Mouse (Mus musculus) frontal cortex, postnatal 36 days (tissue): ENCODE measurements around the gene Ripply3.
"Not testable (repeated sequence)": the region's sequence is repeated elsewhere in the genome, so short reads cannot be mapped to it uniquely, and the experiment has no call there.

ENCODE experiments used
- DNase-seq, 2 experiments: peaks; one replicate each; pipeline ENCODE4 v3.0.0; 2022; ENCODE audit warnings: low spot score in 2 of 2

The Ripply3 gene

DNA sequence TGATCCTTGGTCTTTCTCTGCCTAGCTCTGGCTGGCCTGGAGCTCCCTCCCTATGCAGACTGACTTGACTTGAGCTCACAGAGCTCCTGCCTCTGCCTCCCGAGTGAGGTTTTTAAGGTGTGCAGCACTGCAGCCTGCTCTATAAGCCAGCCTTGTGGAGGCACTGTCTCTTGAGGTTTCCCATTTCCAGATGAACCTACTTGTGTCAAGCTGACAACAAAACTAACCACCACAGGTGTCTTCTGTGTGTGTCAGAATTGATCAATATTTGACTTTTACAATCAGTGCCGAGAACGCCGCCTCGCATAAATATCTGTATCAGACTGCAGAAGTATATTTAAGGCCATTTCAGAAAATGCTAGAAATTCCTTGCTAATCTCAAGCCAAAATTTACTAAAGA is 13.6 kb upstream of the Ripply3 start:
- DNase-seq = no peak

DNA sequence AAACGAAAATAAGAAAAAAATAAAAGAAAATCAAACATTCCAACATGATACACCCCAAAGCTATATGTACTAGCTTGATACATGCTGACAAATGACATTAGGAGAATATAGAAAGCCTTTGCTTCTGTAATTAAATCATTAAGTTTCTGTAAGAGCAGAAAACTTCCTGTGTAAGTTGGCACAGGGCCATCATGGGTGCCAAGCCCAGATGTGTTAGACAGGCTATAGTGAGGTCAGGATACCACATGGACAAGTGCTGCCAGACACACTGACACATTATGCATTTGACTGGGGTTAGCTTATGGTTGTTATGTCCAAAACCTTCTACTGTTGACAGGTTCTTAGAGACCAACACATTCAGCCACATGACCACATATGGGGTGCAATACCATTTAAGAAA is 13.0 kb upstream of the Ripply3 start:
- no peak for DNase-seq

DNA sequence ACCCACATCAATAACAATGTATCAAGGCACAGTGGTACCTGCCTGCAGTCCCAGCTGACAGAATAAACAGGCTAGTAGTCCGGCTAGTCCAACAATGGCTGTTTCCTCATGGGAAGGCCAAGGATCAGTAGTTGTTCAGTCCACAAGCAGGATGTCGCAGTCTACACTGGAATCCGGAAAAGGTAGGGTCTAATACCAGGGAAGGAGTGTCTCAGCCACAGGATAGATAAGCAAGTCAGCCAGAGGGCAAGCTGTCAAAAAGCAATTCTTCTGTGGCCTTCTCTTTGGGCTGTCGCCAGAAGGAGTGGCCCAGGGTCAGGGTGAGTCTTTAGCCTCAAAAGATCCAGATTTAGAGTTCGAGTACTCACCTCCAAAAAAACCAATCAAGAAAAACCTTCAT is 10.5 kb upstream of the Ripply3 start:
- no peak for DNase-seq

DNA sequence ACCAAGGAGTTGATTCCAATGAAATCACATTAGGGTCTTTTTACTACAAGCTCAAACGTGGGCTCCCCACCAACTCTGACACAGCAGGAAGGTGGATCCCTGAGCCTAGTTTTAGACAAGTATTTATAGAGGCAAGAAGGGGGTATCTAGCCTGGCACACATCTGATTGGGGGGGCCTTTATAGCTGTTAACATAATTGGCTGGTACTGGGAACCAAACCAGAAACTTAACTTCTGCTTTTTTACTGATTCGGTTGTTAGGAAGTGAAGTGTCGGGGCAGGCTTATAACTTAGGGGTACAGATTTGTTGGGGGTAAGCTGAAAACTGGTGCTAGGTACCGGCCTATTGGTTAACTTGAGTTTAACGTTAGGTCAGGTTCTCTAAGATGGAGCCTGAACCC is 8.0 kb upstream of the Ripply3 start:
- DNase-seq = no peak

DNA sequence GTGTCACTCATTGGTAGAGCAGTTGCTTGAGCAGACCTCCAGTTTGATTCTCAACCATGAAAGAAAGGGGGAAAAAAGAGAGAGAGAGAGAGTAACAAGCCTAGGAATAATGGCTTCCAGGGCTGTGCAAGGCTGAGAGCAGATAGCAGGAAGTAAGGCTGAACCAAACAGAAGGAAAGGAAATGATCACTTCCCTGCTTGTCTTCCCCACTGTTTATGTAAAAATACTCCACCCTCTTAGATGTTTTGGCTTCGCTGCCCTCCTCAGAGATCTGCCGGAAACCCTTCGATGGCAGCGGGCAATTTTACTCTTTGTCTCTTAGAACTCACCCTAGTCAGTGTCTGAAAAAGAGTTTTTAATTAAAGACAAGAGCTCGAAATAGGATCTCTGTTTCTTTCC is 4.5 kb upstream of the Ripply3 start:
- no peak for DNase-seq

DNA sequence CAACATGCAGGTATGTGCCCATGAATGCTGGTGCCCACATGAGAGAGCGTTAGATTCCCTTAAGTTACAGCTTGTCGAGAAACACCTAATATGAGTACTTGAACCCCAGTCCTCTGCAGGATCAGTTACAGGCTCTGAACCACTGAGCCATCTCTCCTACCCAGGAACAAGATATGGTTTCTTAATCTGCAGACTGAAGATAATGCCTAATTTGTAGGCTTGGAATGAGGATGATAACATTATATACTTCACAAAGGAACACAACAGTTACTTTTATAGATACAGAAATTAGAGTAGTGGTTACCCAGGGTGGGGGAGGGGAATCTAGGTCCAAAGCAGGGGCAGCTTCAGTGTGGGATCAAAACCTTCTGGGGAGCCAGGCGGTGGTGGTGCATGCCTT is 2.2 kb upstream of the Ripply3 start:
- no peak for DNase-seq

DNA sequence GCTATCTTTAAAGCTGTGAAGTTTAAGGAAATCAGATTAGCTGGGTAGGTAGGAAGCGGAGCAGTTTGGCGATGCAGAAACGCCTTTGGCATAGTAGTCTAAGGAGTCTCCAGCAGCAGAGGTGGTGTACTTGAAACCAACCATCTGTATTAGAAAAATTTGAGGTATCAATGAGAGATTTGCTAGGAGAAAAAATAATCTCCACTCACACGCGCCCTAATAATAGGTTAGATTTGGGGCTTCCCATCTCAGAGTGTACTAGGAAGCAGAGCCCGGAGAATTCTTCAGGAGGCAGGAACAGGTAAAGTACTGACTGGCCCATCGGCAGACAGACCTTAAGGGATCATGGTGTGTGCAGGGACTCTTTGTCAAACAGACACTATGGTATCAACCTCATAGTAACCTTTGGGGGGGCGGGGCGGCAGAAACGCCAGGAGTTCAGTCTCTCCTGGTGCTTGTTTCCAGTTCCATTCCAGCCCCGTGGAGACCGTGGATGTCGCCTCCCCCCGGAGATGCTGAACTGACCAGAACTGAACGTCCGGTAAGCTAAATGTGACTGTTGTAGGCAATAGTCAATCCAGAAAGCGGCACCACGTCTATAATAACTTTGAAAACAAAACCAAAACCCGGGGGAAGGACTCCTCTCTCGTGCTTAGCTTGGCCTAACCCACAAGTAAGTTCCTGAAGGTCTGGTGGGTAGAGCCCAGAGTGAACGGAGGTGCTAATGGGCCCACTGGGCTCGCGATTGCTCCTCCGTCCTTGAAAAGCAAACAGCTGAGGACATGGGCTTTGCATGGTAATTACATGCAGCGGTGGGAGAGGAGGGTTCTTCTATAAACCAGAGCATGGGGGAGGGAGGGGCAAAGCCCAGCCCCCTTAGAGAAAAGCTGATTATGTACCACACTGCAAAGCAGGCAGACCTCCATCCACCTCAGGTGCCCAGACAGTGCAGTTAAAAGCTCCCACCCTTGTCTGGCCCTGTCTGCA is 954 bp downstream of the Ripply3 start:
- DNase-seq = no peak

DNA sequence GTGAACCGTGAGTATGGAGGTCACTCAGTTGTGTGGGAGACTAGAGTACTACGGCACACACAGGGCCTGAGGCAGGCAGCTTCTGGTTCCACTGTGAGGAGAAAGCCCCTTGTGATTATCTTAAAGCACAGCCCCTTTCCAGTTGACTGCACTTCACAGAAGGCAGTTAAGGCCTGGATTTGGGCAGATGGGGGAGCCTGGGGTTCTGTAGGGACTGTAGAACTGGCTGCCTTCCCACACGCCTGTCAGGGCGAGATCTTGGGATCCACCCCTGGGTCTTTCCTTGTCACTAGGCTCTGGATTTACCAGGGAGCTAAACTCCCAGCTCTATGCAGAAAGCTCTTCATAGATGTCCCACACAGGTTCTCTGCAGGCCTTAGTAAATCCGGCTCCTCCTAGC is 2.2 kb downstream of the Ripply3 start:
- no peak for DNase-seq

DNA sequence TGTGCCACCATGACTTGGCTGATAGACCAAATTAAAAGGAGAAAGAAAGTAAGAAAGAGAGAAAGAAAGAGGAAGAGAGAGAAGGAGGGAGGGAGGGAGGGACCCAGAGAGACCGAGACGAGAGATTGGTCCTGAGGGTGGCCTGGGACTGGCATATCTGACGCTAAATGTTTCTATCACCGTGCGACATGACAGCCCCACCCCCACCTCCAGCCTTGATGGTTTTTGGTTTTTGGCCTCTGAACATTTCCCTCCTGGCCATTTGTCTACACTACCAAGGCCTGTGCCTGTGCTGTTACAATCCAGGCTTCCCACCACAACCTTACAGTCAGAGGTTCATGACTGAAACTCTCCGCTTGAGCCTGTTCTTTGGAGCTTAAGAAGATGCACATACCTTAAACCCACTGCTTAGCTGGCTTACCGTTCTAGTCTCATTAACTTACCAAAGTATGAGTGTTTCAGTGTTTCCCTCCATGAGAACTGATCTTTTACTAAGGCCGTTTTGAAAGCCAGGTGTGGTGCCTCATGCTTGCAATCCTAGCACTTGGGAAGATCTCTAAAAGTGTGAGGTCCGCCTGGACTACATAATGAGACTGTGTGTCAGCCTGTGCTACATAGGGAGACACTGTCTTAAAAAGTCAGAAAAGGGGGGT is 3.1 kb downstream of the Ripply3 start:
- DNase-seq = no peak

DNA sequence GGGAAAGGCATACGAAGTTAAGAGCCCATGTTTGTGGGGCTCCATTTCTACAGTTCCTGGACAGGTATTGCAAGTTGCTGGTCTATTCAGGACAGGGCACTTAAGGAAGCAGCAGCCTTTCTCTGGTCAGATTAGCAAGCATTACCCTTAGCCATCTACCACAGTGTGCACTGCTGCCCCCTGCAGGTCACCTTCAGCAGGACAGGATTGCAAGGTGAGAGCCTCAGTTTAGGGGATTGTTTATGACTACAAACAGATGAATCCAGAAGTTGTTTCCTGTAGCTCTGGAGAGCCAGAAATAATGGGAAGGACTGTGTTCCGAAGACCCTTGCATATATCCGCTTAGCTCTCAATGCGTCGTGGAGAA is 3.6 kb downstream of the Ripply3 start:
- DNase-seq = peak; percentile 30 to 32

DNA sequence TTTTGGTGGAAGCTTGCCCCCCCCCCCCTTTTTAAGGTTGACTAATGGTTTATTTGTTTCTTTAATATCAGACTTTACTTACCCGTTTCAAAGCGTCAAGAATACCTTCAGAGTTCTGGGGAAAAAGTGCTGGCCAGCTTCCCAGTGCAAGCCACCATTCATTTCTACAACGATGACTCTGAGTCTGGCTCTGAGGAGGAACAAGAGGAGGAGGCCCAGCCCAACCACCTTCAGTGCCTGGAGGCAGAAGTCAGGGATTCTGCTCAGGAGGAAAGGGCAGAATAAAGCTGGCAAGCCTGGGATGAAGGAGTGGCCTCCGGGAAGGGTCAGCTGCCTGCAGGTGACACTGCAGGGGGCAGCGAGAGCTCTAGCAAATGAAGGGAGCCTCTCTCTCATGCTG is 7.4 kb downstream of the Ripply3 start:
- DNase-seq = no peak

DNA sequence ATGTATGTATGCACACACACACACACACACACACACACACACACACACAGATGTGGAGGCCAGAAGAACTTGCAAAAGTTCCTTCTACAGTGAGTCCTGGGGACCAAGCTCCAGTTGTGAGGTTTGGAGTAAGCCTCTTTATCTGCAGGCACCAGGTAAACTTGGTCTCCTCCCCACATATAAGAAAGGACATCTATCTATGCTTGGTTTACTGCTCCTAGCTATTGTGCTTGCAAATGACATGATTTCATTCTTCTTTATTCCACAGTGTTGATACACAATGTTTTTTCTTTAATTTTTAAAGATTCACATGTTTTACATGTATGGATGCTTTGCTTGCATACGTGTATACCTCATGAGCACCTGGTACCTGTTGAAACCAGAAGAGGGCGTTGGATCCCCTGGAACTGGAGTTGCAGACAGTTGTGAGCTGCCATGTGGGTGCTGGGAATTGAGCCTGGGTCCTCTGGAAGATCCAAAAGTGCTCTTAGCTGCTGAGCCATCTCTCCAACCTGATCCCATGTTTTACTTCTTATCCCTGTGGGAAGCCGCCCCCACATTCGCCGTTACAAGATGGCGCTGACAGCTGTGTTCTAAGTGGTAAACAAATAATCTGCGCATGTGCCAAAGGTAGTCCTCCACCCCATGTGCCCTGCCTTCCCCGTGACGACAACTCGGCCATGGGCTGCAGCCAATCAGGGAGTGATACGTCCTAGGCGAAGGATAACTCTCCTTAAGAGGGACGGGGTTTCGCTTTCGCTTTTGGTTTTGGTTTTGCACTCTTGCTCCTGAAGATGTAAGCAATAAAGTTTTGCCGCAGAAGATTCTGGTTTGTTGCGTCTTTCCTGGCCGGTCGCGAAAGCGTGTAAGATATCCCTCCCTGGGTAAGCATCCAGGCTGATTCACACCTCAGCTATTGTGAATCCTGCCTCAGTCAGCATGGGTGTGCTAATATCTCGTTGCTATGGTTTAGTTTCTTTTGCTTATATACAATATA is 11.2 kb downstream of the Ripply3 start:
- DNase-seq = not testable (repeated sequence)

DNA sequence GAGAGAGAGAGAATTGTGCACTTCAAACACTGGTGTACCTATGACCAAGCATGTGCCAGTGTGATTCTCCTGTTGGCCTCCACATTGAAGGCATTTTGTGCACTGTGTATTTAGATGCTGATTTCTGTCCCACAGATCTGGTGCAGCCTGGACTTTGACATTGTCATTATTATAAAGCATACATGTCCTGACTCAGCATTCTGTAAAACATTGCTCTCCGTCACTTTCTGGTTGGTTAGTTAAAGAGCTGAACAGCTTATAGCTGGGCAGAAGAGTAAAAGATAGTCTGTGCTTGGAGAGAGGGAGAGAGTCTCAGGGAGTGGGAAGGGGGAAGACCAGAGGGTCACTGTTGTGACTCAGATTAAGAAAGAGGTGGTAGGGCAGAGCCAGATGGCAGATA is 17.5 kb downstream of the Ripply3 start:
- no peak for DNase-seq

DNA sequence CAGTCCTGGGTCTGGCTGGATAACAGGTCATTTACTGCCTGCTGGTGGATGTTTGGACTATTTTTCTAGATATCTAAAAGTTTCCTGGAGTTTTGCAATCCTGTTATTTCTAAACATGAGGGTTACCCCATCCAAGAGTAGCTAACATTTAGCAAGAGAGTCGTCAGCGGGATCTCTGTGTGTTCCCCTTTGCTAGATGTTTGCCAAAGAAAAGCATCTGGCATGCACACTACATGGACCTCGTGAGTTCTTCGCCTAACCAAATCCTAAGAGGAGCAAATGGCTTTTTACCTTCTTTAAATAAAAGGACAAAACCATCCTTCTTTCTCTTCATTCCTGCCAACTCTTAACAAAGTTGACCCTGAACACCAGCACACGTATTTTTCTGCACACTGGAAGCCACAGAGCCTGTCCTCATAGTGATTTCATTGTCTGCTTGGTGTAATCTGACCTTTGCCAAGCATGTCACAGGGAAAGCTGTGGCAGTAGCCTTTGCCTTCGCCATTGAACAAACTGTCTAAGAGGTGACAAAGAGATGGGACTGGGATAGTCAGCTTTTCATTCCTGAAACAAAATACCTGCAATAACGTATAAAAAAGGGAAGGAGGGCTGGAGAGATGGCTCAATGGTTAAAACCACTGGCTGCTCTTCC is 19.0 kb downstream of the Ripply3 start:
- DNase-seq = no peak

DNA sequence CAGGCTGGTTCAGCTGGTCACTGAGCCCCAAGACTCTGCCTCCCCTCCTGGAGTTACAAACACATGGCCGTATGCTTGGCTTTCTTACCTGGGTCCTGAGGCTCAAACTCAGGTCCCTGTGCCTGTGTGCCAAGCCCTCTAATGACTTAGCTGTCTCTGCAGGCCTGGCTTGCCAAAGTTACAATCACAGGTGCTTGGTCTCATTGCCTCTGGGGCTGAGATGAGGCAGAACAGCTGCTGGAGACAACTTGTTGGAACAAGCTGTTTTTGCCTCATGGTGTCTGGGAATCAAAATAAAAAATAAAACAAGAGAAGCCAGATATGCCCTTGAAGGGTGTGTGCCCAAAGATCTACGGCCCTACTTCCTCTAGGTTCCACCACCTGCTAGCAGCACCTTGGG is 20.6 kb downstream of the Ripply3 start:
- no peak for DNase-seq

DNA sequence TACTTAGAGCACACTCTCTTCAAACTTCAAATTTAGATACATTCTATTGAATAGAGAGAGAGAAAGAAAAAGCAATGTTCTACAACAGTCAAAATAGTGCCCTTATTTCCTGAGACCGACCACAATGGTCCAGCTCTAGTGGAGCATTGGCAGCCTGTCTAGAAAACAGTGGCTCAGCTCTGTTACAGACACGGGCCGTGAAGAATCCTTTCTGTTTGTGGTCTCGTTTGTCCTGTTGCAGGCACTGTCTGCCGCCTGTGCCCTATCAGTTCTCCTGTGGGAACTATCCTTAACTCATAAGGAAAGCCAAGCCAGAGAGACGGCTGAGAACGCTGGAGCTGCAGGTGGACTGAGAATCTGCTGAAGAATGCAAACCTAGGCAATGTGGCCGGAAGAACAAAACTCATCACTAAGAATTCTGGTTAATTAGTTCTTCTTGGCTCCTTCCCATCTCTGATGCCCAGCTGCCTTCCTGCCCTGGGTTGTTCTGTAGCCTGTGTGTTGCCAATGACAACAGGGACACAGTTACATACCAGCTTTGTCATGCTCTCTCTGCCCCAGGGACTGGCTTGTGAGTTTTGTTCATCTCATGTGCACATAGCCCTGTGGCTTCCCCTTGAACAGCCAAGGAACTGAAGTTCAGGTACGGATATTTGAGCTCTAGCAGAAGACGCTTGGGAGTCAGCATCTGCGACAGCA is 21.5 kb downstream of the Ripply3 start:
- no peak for DNase-seq

DNA sequence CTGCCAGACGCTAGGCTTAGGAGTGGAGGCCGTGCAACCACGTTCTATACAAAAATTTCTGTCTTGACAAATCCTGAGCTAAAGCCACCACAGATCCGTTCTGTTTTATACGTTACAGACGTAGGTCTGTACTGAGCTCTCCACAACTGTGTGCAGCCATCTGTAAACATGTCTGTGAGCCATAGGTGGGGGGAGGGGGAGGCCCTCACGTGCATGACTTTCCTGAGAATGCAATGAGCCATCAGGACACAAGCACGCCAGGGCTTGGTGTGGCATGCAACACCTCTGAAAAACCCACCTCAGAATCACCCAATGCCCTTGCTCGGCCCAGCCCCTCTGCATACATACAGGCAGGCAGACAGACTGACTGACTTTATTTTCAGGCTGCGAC is 22.1 kb downstream of the Ripply3 start:
- no peak for DNase-seq

DNA sequence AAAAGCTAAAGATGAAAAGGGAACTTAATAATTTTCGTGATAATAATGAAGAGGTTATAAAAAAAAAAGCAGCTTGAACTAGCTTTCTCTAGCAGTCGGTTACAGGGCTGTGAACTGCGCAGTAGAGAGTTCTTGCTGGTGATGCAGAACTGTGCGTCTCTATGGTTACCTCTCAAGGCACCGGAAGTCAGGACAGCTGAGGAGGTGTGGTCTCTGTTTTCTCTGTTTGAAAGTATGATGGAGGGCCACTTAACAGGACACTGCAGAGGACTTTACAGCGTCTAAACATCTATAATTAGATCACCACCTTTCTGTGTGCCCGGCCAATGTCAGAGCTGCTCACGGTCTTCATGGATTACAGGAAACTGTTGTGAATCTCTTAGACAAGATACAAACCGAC is 26.2 kb downstream of the Ripply3 start:
- no peak for DNase-seq

DNA sequence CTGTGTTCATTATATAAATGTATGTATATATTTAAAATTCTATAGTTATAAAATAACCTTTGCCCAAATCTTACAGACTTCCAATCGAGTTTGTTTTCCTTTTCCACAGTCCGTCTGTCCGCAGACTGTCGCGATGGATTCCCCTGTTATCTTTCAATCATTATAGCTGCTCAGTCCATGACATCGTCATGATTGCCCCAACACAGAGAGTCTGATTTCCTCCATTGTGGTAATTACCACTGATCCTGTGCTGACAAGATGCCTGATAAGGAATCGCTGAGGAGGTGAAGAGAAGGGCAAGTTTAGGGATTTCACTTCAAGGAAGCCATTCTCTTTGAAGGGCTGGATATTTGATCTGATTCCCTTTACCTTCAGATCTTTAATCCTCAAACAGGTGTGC is 27.8 kb downstream of the Ripply3 start:
- DNase-seq = no peak

DNA sequence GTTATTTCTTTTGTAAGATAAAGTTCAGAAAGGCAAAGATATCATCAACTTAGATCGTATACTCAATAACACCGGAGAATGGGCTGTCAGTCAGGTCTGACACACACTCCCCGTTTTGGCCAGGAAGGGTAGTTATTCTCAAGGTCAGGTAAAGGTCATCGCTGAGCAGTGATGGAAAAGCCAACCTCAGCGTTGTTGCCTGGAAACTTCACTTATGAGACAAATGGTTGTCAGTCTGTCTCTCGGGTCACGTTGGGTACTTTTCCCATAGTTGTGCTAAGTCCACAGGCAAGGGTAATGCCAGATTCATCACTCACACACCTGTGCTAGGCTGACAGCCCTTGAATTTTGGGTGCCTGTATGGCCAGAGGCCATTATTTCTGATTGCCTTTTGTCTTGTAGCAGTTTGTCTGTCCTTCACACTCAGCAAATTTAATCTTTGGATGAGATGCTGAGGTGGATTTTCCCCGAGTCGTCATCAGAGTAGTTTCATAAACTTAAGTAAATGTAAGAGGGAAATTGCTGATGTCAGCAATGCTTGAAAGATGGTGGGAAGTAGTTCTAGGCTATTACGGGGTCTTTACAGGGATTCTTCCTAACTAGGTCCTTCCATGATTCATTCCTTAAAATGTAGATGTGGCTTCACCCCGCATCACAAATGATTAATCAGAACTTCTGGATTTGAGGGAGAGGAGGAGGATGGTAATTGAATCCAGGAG is 28.7 kb downstream of the Ripply3 start:
- DNase-seq = no peak
